Mouse (Mus musculus) adrenal gland (tissue): ENCODE results near the gene Micu2.

ENCODE experiments used
- intact Hi-C: fragments of 180-260 bp; cut with DNase I; formaldehyde crosslinking; loops from one replicate; pipeline ENCODE4 v1.15.1; 2025
- long read RNA-seq, 2 experiments: library from polyadenylated mRNA; unstranded; transcript quantifications; one replicate each; pipeline ENCODE4 v2.0.0; 2020; ENCODE audit warnings: borderline replicate concordance in 1 of 2; ENCODE audit not compliant: insufficient replicate concordance in 1 of 2

Gene Micu2
- long read RNA-seq, experiment 1, transcript Micu2-201 (12 exons, 2,329 nt) = major isoform, 62 of 79 reads
- long read RNA-seq, experiment 1, partial matches to known transcripts = 7 of 79 reads
- long read RNA-seq, experiment 1, other reads (novel, unspliced or antisense) = 9 of 79 reads
- long read RNA-seq, experiment 2, transcript Micu2-201 (12 exons, 2,329 nt) = major isoform, 48 of 60 reads
- long read RNA-seq, experiment 2, partial matches to known transcripts = 4 of 60 reads
- long read RNA-seq, experiment 2, other reads (novel, unspliced or antisense) = 8 of 60 reads

GRCm38 (mm10) chr14:57998526-57999401, at the start of gene Micu2:
Gene Micu2, minus strand, starts transcription at chr14:57999262.
- intact Hi-C loops = no loop called here

DNA sequence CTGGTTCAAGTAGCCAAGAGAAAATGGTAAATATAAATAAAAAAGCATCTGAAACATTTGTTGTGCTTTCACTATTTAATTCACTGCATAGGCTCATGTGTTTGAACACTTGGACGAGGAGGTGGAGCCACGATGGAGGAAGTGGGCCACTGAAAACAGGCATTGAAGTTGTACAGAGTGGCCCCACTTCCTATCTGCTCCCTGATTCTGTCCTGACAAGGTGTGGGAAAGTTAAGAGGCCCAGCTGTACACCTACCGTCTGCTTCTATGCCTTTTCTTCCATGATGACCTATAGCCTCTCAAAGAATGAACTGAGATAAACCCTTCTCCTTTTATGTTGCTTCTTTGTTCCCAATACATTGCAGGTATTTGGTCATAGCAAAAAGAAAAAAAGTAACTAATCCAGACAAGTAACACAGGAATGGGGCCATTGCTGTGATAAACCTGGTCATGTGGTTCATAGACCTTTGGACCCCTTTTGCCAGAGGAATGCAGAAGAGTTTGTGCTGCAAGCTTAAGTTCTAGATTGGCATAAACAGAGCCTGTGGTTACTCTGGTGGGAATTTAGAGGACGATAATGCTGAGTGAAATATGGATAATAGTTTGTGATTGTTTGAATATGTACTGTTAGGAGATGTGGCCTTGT, 47.7 kb upstream of the Micu2 start:
- intact Hi-C loops = no loop called here

- intact Hi-C loops = loop anchor here (10.0 kb wide), 1 partner anchor 1079 kb away; no protein-coding TSS in a partner anchor
Observed at GRCm38 (mm10) chr14:58036174-58036573, 37.1 kb upstream of the Micu2 start.

- intact Hi-C loops = loop anchor here (5.0 to 10.0 kb wide), 2 partner anchors 668 to 1080 kb away; no protein-coding TSS in a partner anchor
Observed at GRCm38 (mm10) chr14:58034567-58034966, 35.5 kb upstream of the Micu2 start.

DNA sequence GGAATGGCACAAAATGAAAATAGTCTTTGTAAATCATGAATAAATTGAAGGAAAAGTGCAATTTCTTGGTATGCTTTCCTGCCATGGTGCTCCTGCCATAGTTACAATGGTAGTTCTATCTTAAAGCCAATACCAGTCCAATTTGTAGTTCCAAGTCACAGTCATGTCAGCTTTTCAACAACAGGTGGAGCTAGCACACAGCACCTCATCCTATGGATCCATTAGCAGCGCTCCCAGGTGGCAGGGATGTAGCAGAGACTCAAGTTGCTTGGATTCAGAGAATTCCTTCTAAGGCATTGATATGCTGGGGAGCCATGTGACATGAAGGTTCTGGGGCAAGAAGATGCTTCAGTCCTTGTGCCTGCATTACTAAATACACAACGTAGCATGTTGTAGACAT, 19.8 kb upstream of the Micu2 start:
- intact Hi-C loops = no loop called here

DNA sequence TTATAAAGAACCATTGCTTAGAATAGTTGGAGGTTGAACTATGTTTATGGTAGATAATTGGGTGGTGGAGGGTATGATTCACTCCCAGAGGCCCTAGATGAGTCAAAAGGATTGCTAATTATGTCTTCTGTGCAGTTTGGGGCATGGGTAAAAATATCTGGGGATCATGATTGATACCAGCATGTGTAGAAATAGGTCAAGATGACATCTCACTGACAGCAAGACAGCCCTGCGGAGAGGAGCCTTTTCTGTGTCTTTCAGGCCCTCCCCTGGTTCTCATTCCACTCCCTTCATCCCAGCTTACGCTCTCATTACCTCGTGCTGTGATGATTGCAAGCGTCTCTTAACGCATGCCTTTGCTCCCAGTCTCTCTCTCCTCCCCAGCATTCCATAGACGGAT, 4.8 kb upstream of the Micu2 start:
- intact Hi-C loops = no loop called here

GRCm38 (mm10) chr14:58002161-58002560, 3.1 kb upstream of the Micu2 start:
- intact Hi-C loops = no loop called here

DNA sequence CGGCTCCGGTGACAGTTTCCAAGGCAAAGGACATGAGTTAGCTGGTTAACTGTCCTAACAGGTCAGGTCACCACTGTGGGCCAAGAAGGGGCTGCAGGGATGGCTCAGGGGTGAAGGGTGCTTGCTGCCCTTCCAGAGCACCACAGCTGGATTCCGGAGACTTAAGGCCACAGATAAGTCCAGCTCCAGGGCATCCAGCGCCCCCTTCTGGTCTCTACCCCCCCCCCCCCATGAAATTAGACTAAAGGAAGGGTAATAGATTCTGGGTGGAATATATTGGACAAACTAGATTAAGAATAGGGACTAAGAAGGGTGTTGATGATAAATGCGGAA, 306 bp upstream of the Micu2 start:
- intact Hi-C loops = no loop called here

- intact Hi-C loops = no loop called here
Observed at GRCm38 (mm10) chr14:57997431-57997830, 1.6 kb downstream of the Micu2 start.

- intact Hi-C loops = no loop called here
Observed at GRCm38 (mm10) chr14:57996210-57996609, 2.9 kb downstream of the Micu2 start.

- intact Hi-C loops = no loop called here
Observed at GRCm38 (mm10) chr14:57991761-57992160, 7.3 kb downstream of the Micu2 start.

GRCm38 (mm10) chr14:57989162-57989561, 9.9 kb downstream of the Micu2 start:
- intact Hi-C loops = no loop called here

DNA sequence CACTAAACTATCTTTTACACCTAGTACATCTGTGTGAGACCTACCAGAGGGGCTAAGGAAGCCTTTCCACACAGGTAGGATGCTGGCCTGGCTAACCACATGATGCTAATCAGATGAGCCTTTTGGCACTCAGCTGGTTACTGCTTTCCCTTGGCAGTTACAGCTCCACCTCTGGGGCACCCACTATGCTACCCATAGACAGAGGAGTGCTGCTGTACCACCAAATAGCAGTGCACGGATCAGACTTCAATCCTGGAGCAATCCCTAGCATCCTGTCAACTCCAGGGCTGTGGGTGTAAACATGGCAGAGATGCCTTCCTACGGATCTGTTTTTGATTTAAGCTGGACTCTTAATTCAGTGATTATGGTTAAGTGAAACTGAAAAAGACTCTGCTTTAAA, 13.3 kb downstream of the Micu2 start:
- intact Hi-C loops = no loop called here

DNA sequence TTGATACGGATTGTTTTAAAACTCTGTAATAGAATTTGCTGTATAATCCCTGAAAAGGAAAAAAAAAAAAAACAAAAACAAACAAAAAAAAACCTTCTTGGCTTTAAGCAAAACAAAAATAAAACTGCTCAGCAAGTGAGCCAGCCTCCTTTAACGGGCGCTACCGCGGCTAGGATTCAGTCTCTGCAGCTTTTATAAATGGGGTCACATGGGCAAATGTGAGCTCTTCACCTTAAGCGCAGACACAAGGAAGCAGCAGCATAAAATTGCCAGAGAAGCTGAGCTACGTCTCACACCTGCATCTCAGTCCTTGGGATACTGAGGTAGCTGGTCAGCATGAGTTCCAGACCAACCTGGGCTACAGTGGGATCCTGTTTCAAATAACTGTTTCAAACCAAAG, 16.6 kb downstream of the Micu2 start:
- intact Hi-C loops = no loop called here

GRCm38 (mm10) chr14:57981720-57982418, 17.2 kb downstream of the Micu2 start:
- intact Hi-C loops = no loop called here

GRCm38 (mm10) chr14:57980776-57981175, 18.3 kb downstream of the Micu2 start:
- intact Hi-C loops = no loop called here

- intact Hi-C loops = no loop called here
Observed at GRCm38 (mm10) chr14:57980179-57980578, 18.9 kb downstream of the Micu2 start.

GRCm38 (mm10) chr14:57978144-57978543, 20.9 kb downstream of the Micu2 start:
- intact Hi-C loops = no loop called here

DNA sequence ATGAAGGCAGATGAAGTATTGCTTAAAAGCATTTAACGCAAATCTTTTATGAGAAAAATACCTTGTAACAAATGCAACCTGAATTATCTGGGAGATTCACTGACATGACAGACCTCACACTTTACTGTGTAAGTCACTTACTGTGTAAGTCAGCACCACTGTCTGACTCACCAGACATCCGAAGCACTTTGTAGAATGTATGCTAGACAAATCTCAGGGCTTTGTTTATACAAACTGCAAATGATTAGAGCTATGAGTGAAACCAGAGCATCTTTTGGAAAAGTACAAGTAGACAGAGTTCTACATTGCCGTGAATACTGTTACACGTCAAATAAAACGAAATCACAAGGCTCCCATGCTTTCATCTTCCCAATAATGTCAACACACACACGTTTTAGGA, 23.4 kb downstream of the Micu2 start:
- intact Hi-C loops = no loop called here

- intact Hi-C loops = no loop called here
Observed at GRCm38 (mm10) chr14:57971986-57972525, 27.0 kb downstream of the Micu2 start.

GRCm38 (mm10) chr14:57968873-57969272, 30.2 kb downstream of the Micu2 start:
- intact Hi-C loops = no loop called here
